Mouse (Mus musculus) T-helper 17 cell (primary cell): ENCODE measurements around the gene Foxe1.

ENCODE experiments used
- in situ Hi-C, 2 experiments: fragments of 300-600 bp; cut with MboI, MseI; formaldehyde crosslinking; loops; 1 replicate in 1 of 2; 2 replicates in 1 of 2; pipeline ENCODE4 v1.15.1; 2025; ENCODE audit warnings: high pct_unique_total_duplicates in 2 of 2

Foxe1 gene

GRCm38 (mm10) chr4:46347141-46347540 is 3.7 kb downstream of the Foxe1 start:
- in situ Hi-C loops, result no loop called here

DNA sequence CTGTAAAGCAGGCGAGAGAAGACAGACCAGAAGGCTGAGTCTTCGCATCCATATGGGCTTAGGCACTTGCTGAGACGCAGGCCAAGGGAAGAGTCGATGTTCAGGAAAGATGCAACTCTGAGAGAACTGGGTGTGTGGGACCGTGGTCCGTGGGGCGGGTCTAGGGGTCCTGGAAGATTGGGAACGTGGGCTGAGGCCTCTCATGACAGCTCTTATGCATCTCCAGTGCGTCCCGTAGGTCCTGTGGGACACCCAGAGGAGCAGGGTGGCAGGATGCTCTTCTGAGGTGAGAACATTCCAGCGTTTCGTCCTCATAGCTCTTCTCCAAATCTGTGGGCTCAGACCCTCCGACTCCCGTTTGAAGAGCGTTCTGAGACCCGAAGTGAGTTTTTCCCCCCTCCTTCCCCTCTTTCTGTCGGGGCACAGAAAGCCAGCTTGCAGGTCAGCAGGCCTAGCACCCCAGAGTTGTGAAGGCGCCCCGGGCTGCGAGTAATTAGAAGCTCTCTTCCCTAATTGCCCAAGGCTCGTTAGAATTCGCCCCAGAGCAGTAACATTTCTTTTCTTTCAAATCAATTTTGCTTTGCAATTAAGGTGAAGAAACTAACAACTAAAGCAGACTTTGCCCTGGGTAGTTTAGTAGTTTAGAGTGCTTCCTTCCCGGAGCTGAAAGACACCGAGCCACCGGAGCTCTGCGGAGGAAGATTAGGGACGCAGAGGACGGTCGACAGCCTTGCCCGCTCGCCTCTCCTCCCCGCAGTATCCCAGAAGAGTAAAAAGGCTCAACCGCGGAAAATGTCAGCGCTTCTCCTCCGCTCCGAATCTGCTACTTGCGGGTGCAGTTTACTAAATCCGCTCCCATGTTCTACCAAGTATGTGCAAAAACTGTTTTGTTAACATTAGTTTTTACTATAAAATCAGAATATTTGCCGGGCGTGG is 4.4 kb downstream of the Foxe1 start:
- in situ Hi-C loops, result no loop called here

DNA sequence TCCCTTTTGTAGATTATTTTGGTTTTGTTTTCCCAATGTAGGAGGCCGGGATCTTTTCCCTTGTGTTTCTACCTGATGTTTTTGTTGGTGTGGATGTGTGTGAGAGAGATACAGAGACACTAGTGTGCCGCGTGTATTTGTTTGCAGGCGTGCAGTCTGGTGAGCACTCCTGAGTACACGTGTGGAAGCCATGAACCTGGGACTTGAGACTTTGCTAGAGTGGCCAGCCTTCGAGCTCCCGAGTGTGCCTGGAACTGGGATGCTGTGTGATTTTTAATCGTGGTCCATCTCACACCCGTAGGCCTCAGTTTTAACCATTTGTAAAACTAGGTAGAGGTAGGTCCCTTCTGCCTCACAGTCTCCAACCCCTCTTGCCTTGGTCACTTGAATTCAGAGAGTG is 5.5 kb downstream of the Foxe1 start:
- in situ Hi-C loops, result no loop called here

DNA sequence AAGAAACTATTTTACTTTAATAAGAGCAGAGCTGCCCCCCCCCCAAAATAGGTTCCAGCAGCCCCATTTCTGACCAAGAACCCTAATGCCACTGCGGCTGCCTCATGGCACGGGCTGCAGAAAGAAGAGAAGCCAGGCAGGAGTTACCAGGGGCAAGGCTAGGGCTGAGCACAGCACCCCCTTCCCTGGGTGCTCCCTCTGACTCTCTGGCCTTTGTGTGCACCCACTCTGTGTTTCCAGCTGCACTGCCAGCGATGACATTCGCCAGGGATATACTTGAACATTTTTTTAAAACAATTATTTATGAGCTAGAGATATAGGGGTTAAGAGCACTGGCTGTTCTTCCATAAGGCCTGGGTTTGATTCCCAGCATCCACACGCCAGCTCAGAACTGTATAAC is 6.1 kb downstream of the Foxe1 start:
- in situ Hi-C loops, result no loop called here

GRCm38 (mm10) chr4:46353045-46353444 is 9.6 kb downstream of the Foxe1 start:
- in situ Hi-C loops, result loop anchor here (25.0 kb wide), 1 partner anchor 141 kb away; no protein-coding TSS in a partner anchor

GRCm38 (mm10) chr4:46356351-46357133 is 13.1 kb downstream of the Foxe1 start:
- in situ Hi-C loops, result loop anchor here (25.0 kb wide), 1 partner anchor 144 kb away; no protein-coding TSS in a partner anchor

DNA sequence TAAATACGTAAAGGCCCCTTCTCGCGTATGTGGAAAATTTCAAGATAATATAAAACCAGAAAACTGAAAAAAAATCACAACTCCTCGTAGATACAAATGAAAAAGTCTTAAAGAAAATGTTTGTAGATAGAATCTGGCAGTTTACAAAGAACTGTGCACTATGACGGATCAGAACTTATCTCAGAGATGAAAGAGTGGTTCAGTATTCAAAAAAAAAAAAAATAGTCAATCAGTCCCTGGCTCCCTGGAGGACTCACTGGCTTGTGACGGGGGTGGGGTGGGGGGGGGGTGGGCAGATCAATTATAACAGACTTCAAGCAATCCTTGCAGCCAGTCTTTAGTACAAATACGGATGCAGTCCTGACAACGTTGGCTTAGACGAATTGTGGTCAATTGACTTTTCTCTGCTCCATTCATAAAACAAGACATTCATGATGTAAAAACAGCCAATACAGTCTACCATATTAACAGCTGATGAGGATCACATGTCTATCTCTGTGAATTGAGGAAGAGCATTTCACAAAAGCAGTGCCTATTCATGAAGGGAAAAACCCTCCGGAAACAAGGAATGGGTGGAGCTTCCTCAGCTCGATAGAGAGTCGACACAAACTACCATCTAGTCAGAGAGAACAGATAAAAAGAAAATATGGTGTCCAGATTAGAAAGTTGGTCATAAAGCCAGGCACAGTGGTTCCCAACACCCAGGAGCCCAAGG is 16.3 kb downstream of the Foxe1 start:
- in situ Hi-C loops, result loop anchor here (25.0 kb wide), 1 partner anchor 147 kb away; no protein-coding TSS in a partner anchor

- in situ Hi-C loops, result loop anchor here (25.0 kb wide), 1 partner anchor 149 kb away; no protein-coding TSS in a partner anchor
These were observed 17.8 kb downstream of the Foxe1 start for GRCm38 (mm10) chr4:46361258-46361657.

- in situ Hi-C loops, result loop anchor here (25.0 kb wide), 1 partner anchor 152 kb away; no protein-coding TSS in a partner anchor
These were observed 21.0 kb downstream of the Foxe1 start for GRCm38 (mm10) chr4:46364360-46364759.

DNA sequence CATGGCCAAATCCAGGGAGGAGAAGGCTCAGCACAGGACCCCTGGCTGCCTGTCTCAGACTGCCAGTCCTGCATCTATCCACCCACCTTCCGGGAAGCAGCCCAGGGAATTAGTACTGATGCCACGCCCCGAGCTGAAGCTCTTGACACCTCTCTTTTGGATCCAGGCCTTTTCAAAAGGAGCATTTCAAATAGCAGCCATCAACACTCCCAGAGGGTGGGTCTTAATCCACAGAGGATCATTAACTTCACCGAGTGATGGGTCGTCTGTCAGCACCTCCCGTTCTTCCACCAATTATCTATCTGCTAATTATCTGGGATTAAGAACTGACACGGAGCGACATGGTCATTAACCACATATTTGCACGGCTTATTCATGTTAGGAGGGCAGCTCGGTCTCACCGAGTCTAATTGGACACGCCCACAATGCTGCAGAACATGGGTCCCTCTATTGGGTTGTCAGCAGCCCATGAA is 24.1 kb downstream of the Foxe1 start:
- in situ Hi-C loops, result loop anchor here (5.0 to 25.0 kb wide), 2 partner anchors 60 to 155 kb away; no protein-coding TSS in a partner anchor

- in situ Hi-C loops, result loop anchor here (5.0 to 25.0 kb wide), 2 partner anchors 62 to 157 kb away; no protein-coding TSS in a partner anchor
These were observed 25.7 kb downstream of the Foxe1 start for GRCm38 (mm10) chr4:46369070-46369469.

DNA sequence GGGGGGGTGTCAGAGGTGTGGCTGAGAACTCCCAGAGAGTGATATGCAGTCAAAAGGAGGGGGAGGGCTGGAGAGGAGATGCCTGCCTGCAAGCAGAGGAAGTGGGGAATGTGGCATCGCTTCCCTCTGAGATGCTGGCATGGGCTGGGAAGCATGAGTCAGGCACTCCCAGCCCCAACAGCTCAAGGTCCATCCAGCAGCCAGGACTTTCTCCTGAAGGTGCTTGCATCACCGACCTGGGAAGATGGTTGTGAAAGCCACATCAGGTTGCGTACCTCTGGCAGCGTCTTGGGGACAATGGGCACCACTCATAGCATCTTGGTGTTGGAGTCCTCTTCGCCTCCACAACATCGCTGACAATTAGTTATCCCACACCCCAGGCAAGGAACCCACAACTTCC is 27.0 kb downstream of the Foxe1 start:
- in situ Hi-C loops, result loop anchor here (25.0 kb wide), 1 partner anchor 158 kb away; no protein-coding TSS in a partner anchor

GRCm38 (mm10) chr4:46371030-46371429 is 27.6 kb downstream of the Foxe1 start:
- in situ Hi-C loops, result loop anchor here (25.0 kb wide), 1 partner anchor 159 kb away; no protein-coding TSS in a partner anchor

- in situ Hi-C loops, result loop anchor here (25.0 kb wide), 1 partner anchor 162 kb away; no protein-coding TSS in a partner anchor
These were observed 31.0 kb downstream of the Foxe1 start for GRCm38 (mm10) chr4:46374455-46374854.

DNA sequence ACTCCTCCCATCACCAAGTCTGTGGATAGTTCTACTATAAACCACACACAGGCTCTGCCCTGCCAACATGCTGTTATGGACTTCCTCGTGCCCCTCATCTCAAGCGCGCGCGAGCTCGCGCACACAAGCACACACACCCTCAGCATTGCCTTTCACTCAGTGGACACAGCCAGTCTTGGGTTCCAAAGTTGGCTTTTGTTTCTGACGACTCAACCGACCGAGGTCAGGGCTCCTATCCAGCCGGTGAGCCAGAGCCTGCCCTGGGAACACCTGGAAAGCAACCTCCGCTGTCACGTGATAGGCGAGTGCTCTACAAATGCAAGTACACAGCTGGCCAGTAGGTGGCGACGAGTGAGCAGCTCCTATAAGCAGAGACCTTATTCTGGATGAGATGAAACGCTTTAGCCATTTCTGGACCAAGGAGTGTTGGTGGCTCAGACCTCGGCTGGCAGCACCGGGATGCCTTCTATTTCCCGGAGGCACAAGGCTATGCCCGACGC is 31.5 kb downstream of the Foxe1 start:
- in situ Hi-C loops, result loop anchor here (25.0 kb wide), 1 partner anchor 163 kb away; no protein-coding TSS in a partner anchor

- in situ Hi-C loops, result loop anchor here in 1 of 2 experiments (10.0 kb wide), 2 partner anchors 56 to 86 kb away; no protein-coding TSS in a partner anchor
These were observed 45.1 kb downstream of the Foxe1 start for GRCm38 (mm10) chr4:46388556-46388955.

GRCm38 (mm10) chr4:46389013-46389611 is 45.7 kb downstream of the Foxe1 start, which contains the start of gene Trmo:
Gene Trmo (minus strand): TSS chr4:46389437.
- in situ Hi-C loops, result loop anchor here in 1 of 2 experiments (10.0 kb wide), 2 partner anchors 56 to 86 kb away; no protein-coding TSS in a partner anchor

GRCm38 (mm10) chr4:46389612-46390341 is 46.4 kb downstream of the Foxe1 start:
- in situ Hi-C loops, result loop anchor here in 1 of 2 experiments (10.0 kb wide), 2 partner anchors 55 to 85 kb away; no protein-coding TSS in a partner anchor

DNA sequence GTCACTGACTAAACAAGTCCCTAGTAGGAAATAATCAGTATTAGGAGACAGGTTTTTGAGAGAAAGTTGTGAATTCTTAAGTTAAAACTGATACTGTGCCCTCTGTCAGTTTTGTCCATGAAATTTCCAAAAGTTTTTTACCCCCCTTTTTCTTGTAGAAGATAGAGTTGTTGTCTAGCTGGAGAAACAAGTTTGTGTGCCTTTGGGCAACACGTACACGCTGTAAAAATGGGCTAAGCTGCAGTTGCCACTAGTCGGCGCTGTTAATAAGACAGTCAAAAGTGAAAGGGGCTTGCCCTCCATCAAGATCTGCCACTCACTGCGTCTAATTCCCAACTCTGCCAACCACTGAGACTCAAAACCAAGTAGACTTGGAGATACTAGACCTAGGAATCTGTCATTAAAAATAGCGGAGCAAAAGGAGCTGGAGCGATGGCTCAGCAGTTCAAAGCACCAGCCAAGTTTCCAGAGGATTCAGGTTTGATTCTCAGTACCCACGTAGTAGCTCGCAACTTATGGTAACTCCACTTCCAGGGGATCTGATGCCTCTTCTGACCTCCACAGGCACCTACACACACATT is 47.1 kb downstream of the Foxe1 start:
- in situ Hi-C loops, result no loop called here
